ENCODE assay signal across 20 mouse cellular contexts in the genomic region with DNA sequence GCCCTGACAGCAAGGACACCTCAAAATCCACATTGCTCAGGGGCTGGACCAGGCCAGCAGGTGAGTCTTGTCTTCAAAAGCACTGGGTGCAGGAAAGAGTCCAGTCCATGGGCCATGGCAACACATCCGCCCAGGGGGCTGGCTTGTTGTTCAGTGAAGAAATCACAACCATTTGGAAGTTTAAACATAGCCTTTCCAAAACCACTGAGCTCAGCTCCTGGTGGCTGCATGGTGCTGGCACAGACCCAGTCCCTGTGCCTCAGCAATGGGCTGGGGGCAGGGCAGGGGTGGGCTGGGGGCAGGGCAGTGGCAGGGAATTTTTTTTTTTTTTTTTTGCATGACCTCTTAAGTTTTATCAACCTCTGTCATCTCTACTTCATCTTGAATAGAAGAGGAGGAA.
DNase-seq lines count a peak whose midpoint lies in the region; ATAC-seq and TF ChIP-seq lines count a peak whose summit lies in the region.
"Had no signal": no experiment of that assay in that cellular context is flagged by ENCODE, and none has a peak within 500 bp of the region (broad histone marks: within the 10 kb centered on the region; RNA-seq: fewer than 3 reads in every experiment).

No protein-coding gene starts in this region.

- 80% methylated on average over 1 of the region's 1 CpGs for WGBS in heart, adult 2 months
- 82% methylated on average over 1 of the region's 1 CpGs for WGBS in thymus, adult 2 months
- 64% methylated on average over 1 of the region's 1 CpGs for WGBS in stomach, postnatal 0 days

- H3K4me3 ChIP-seq in heart, adult 2 months = no peak overlapping the region
- H3K4me3 ChIP-seq in thymus, adult 2 months (ENCODE audit: control insufficient read depth, insufficient read depth, low read length) = no peak overlapping the region
- no peak overlapping the region for H3K4me3 ChIP-seq in stomach, postnatal 0 days (ENCODE audit: low read depth, low read length)
- H3K4me3 ChIP-seq: erythroblast, embryonic 14.5 days; forebrain, embryonic 15.5 days; heart, embryonic 10.5 days; hindbrain, embryonic 15.5 days; liver, embryonic 13.5 days; megakaryocyte, embryonic 14.5 days had no signal

- H3K9me3 ChIP-seq in stomach, postnatal 0 days (ENCODE audit: control insufficient read depth, low read length) = no peaks in the 10 kb centered on the region
- H3K9me3 ChIP-seq: forebrain, embryonic 15.5 days; heart, embryonic 10.5 days; hindbrain, embryonic 15.5 days; liver, embryonic 13.5 days; megakaryocyte, embryonic 14.5 days had no signal

- no peak for TF ChIP-seq CTCF in heart, adult 2 months (IDR thresholded peaks at IDR 0.05)
- no peak for TF ChIP-seq CTCF in thymus, adult 2 months (IDR thresholded peaks at IDR 0.05; ENCODE audit: borderline replicate concordance, control insufficient read depth, extremely low read depth, insufficient read depth, low read length, poor library complexity)
- no peak for TF ChIP-seq CTCF in stomach, postnatal 0 days (IDR thresholded peaks at IDR 0.05; ENCODE audit: low read depth)

- DNase-seq in heart, adult 2 months = no peak
- DNase-seq in heart, postnatal 4 days = no peak
- DNase-seq in kidney, postnatal 25 days = peak; percentile 26 to 64
- no peak for DNase-seq in kidney, postnatal 10 days
- no peak for DNase-seq in thymus, adult 2 months
- DNase-seq in thymus, adult 18-20 months = no peak
- no peak for DNase-seq in stomach, postnatal 0 days (ENCODE audit: low spot score)
- DNase-seq: cerebellum, postnatal 14 days; kidney, postnatal 14 days; layer of hippocampus, postnatal 36 days; liver, embryonic 13.5 days; right cerebral cortex, adult 18-20 months; spleen, adult 18-20 months had no signal

- no peaks in the 10 kb centered on the region for H3K27me3 ChIP-seq in heart, adult 2 months (ENCODE audit: control insufficient read depth, insufficient read depth, low read length)
- H3K27me3 ChIP-seq in thymus, adult 2 months (ENCODE audit: control insufficient read depth, insufficient read depth, low read length) = no peaks in the 10 kb centered on the region
- no peaks in the 10 kb centered on the region for H3K27me3 ChIP-seq in stomach, postnatal 0 days (ENCODE audit: control insufficient read depth, insufficient read depth, low read length)
- H3K27me3 ChIP-seq: forebrain, embryonic 15.5 days; hindbrain, embryonic 15.5 days; liver, embryonic 13.5 days; Patski had no signal

- TF ChIP-seq POLR2A in heart, adult 2 months (IDR thresholded peaks at IDR 0.05; ENCODE audit: insufficient read depth, low read depth, low read length) = no peak
- no peak for TF ChIP-seq POLR2A in thymus, adult 2 months (IDR thresholded peaks at IDR 0.05; ENCODE audit: control insufficient read depth, extremely low read depth, insufficient read depth, low read length, poor library complexity)

- no peak overlapping the region; the same call in 1 of the 2 replicates for H3K27ac ChIP-seq in heart, adult 2 months
- H3K27ac ChIP-seq in thymus, adult 2 months (ENCODE audit: control insufficient read depth, insufficient read depth, low read length) = peak overlapping the region; percentile 55
- peak overlapping the region; percentile 75 for H3K27ac ChIP-seq in stomach, postnatal 0 days (replicated peaks)
- H3K27ac ChIP-seq: forebrain, embryonic 15.5 days; heart, embryonic 10.5 days; hindbrain, embryonic 15.5 days; liver, embryonic 13.5 days had no signal

- ATAC-seq in stomach, postnatal 0 days (ENCODE audit: low FRiP score, low TSS enrichment) = no peak
- no peak for ATAC-seq in megakaryocyte, adult 5-6 weeks (ENCODE audit: poor library complexity, severe bottlenecking)
- ATAC-seq: forebrain, embryonic 15.5 days; Patski had no signal

- 0 out of 2 replicates have a peak, but pooled peaks have one; percentile 11 for TF ChIP-seq EP300 in heart, adult 2 months (IDR thresholded peaks at IDR 0.05; ENCODE audit: insufficient read depth, low read depth, low read length)
- no peak for TF ChIP-seq EP300 in stomach, postnatal 0 days (optimal IDR thresholded peaks at IDR 0.05)

- peaks cover 6% of the 10 kb centered on the region; the same call in 1 of the 2 replicates for H3K4me1 ChIP-seq in heart, adult 2 months (ENCODE audit: control insufficient read depth, insufficient read depth, low read length)
- H3K4me1 ChIP-seq in thymus, adult 2 months (replicated peaks; ENCODE audit: control insufficient read depth, insufficient read depth, low read length) = peaks cover 86% of the 10 kb centered on the region
- H3K4me1 ChIP-seq in stomach, postnatal 0 days (replicated peaks; ENCODE audit: control insufficient read depth, insufficient read depth) = no peaks in the 10 kb centered on the region; the same call in 1 of the 2 replicates
- H3K4me1 ChIP-seq: forebrain, embryonic 15.5 days; liver, embryonic 13.5 days had no signal

- intact Hi-C loops in heart, adult 2 months (cut with DNase I) = no loop called here

- no peaks in the 10 kb centered on the region for H3K79me2 ChIP-seq in heart, adult 2 months (replicated peaks; ENCODE audit: control insufficient read depth, insufficient read depth, low read length)

- H3K4me2 ChIP-seq in stomach, postnatal 0 days (replicated peaks; ENCODE audit: low read depth) = no peak overlapping the region
- H3K4me2 ChIP-seq: forebrain, embryonic 15.5 days; hindbrain, embryonic 15.5 days; liver, embryonic 13.5 days had no signal

- no peaks in the 10 kb centered on the region for H3K36me3 ChIP-seq in heart, adult 2 months (ENCODE audit: control insufficient read depth, insufficient read depth, low read length)
- no peaks in the 10 kb centered on the region for H3K36me3 ChIP-seq in thymus, adult 2 months (ENCODE audit: control insufficient read depth, insufficient read depth, low read length)
- H3K36me3 ChIP-seq in stomach, postnatal 0 days (ENCODE audit: control insufficient read depth, insufficient read depth, low read length) = no peaks in the 10 kb centered on the region
- H3K36me3 ChIP-seq: forebrain, embryonic 15.5 days; hindbrain, embryonic 15.5 days; liver, embryonic 13.5 days had no signal

- H3K9ac ChIP-seq in heart, adult 2 months (ENCODE audit: low read depth, low read length) = no peak overlapping the region
- 0 out of 2 replicates have a peak overlapping the region, but pooled peaks have one; percentile 4 for H3K9ac ChIP-seq in stomach, postnatal 0 days (ENCODE audit: low read length)
- H3K9ac ChIP-seq: forebrain, embryonic 15.5 days; hindbrain, embryonic 15.5 days; liver, embryonic 13.5 days had no signal

Comparison
In these comparisons a context has a peak if more than half of its experiments do, and no peak if none do; other contexts are left out.
1. DNase-seq: peak in kidney, postnatal 25 days (2 of 2); none in heart, adult 2 months (0 of 2), heart, postnatal 4 days (single experiment), kidney, postnatal 10 days (single experiment), thymus, adult 2 months (single experiment), thymus, adult 18-20 months (0 of 2) and stomach, postnatal 0 days (single experiment).